ENCODE assay signal across 8 mouse cellular contexts in the genomic region with DNA sequence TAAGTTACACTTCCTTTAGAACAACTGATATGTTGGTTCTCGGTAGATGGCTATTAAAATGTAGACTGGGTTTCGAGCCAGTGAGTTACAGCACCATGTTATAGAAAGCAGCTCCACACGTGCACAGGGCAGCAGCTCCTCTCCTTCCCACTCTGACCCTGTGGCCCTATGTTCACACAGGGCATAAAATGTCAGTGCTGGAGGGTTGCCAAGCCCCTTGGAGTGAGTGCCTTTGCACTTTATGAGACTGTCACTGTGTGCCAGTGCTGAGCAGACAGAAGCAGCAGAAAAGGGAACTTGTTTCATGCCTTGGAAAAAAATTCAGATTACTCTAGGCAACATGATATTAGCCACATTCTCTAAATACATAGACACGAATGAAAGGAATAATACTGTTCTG. TPM values are rescaled to one million over a fixed set of nuclear protein-coding genes. Genes with fewer than 3 reads are reported as not detected.
DNase-seq lines count a peak whose midpoint lies in the region; ATAC-seq lines count a peak whose summit lies in the region.

No protein-coding gene starts in this region.

- peak; percentile 4; the same call in 1 of the 2 replicates for ATAC-seq in cerebellum, adult (ENCODE audit: insufficient number of reproducible peaks, low FRiP score, low TSS enrichment)
- ATAC-seq in megakaryocyte progenitor cell, adult 5-6 weeks (replicated peaks; ENCODE audit: poor library complexity): peak; percentile 74
- ATAC-seq in megakaryocyte, adult 5-6 weeks (ENCODE audit: poor library complexity, severe bottlenecking): no peak

- no peak for DNase-seq in cerebellum, adult 11 months
- peak; percentile 7 for DNase-seq in right cerebral cortex, postnatal 14 days
- DNase-seq in right cerebral cortex, postnatal 25 days: no peak
- DNase-seq in kidney, adult 8-10 months: peak; percentile 24 to 43
- no peak for DNase-seq in spleen, postnatal 14 days (ENCODE audit: low spot score in 2 of 2)

RNA-seq across cellular contexts. Expression of gene Lrrn3, which starts 47.8 kb away (rescaled TPM):
- 0.15 TPM in 1 of 2 replicates, not detected in the other for total RNA-seq in megakaryocyte progenitor cell, adult 5-6 weeks (2015)
- total RNA-seq in megakaryocyte progenitor cell, adult 5-6 weeks (2017): 0.30 and 0.58 TPM in 2 replicates
- total RNA-seq in megakaryocyte, adult 5-6 weeks (2015): 0.20 and 0.25 TPM in 2 replicates
- not detected in 2 replicates for total RNA-seq in megakaryocyte, adult 5-6 weeks (2017)

Comparison
In these comparisons a context has a peak if more than half of its experiments do, and no peak if none do; other contexts are left out.
1. DNase-seq: peak in right cerebral cortex, postnatal 14 days (single experiment) and kidney, adult 8-10 months (2 of 2); none in cerebellum, adult 11 months (single experiment), right cerebral cortex, postnatal 25 days (single experiment) and spleen, postnatal 14 days (0 of 2).